Mouse (Mus musculus): Measurements from ENCODE around the gene Clmn.

DNA sequence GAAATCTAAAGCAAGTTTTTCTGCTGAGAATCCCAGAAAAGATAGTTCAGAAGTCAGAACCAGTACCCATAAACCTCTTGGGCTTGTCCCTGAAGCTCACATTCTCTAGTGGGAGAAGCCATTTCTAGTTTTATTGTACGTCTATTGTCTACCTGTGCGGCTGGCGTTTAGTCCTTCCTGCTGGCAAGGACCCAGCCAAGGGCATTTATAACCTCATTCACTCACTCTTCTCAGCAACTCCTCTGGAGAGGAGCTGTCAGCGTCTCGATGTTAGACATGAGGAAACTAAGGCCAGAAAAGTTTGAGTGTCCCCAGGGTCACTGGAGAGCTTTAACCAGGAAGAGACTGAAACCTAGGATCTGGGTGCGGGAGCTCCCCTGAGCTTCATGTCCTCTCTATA, 7.1 kb upstream of the Clmn start:
- TF ChIP-seq CTCF (IDR thresholded peaks at IDR 0.05; ENCODE audit: low read depth), result no peak
- no peak for TF ChIP-seq EP300 (optimal IDR thresholded peaks at IDR 0.05)
